Mouse (Mus musculus) ES-E14 (cell line): ENCODE results near the gene Mpnd. TPM values are rescaled to one million over a fixed set of nuclear protein-coding genes. Genes with fewer than 3 reads are reported as not detected.

Source experiments
- DNase-seq: peaks from one replicate; pipeline ENCODE4 v3.0.0-alpha.2; 2013; ENCODE audit warnings: low read depth, low spot score
- H3K27ac ChIP-seq: 2 replicates; pipeline ENCODE4 v1.5.1; 2012; ENCODE audit warnings: low read depth, mild to moderate bottlenecking, low read length, moderate library complexity, mixed read lengths; ENCODE audit not compliant: poor library complexity, insufficient read depth, severe bottlenecking
- H3K36me3 ChIP-seq: 2 replicates; pipeline ENCODE4 v1.6.1; 2012; ENCODE audit warnings: mild to moderate bottlenecking, low read length, moderate library complexity, mixed read lengths; ENCODE audit not compliant: control insufficient read depth, poor library complexity, insufficient read depth, severe bottlenecking
- H3K4me1 ChIP-seq, 2 experiments: fragments of 150-350 bp in 1 of 2; sonication (generic) in 1 of 2; 2 replicates each; pipeline ENCODE4 v1.6.1; 2012; ENCODE audit warnings: low read length in 2 of 2, mild to moderate bottlenecking in 1 of 2, mixed read lengths in 1 of 2; ENCODE audit not compliant: control insufficient read depth in 2 of 2, insufficient read depth in 2 of 2, poor library complexity in 1 of 2
- H3K4me3 ChIP-seq, 2 experiments: fragments of 150-350 bp in 1 of 2; sonication (generic) in 1 of 2; 2 replicates each; pipeline ENCODE4 v1.5.1; 2012; ENCODE audit warnings: low read length in 2 of 2, low read depth in 1 of 2, mild to moderate bottlenecking in 1 of 2, mixed read lengths in 1 of 2; ENCODE audit not compliant: insufficient read depth in 1 of 2, poor library complexity in 1 of 2, severe bottlenecking in 1 of 2
- H3K9ac ChIP-seq: 2 replicates; pipeline ENCODE4 v1.6.1; 2012; ENCODE audit warnings: low read depth, mild to moderate bottlenecking, low read length, mixed read lengths; ENCODE audit not compliant: poor library complexity, insufficient read depth, severe bottlenecking
- H3K9me3 ChIP-seq: fragments of 150-350 bp; sonication (generic); 2 replicates; pipeline ENCODE4 v1.6.1; 2012; ENCODE audit warnings: low read depth, mild to moderate bottlenecking, low read length; ENCODE audit not compliant: control insufficient read depth, insufficient read depth
- CHD2 ChIP-seq: IDR thresholded peaks from 2 replicates; pipeline ENCODE4 v1.6.1; 2014; ENCODE audit warnings: mild to moderate bottlenecking, low read depth, low read length, inconsistent platforms
- HCFC1 ChIP-seq: IDR thresholded peaks from 2 replicates; pipeline ENCODE4 v1.6.1; 2012; ENCODE audit warnings: low read length, inconsistent platforms, borderline replicate concordance; ENCODE audit not compliant: insufficient read depth
- MAFK ChIP-seq: IDR thresholded peaks from 2 replicates; pipeline ENCODE4 v1.6.1; 2014; ENCODE audit warnings: mild to moderate bottlenecking, low read depth, low read length, inconsistent platforms; ENCODE audit not compliant: insufficient read depth
- ZC3H11A ChIP-seq: IDR thresholded peaks from 2 replicates; pipeline ENCODE4 v1.6.1; 2012; ENCODE audit warnings: low read depth, mild to moderate bottlenecking, inconsistent platforms, low read length, borderline replicate concordance
- ZNF384 ChIP-seq: IDR thresholded peaks from 2 replicates; pipeline ENCODE4 v1.6.1; 2012; ENCODE audit warnings: low read depth, low read length, inconsistent platforms
- in situ Hi-C, 2 experiments: fragments of 600-800 bp; cut with MboI; formaldehyde crosslinking; loops; one replicate each; pipeline ENCODE4 v1.15.1; 2025; ENCODE audit warnings: low sequenced_read_pairs in 2 of 2, inconsistent platforms in 1 of 2; ENCODE audit not compliant: unreplicated experiment in 2 of 2
- total RNA-seq: library from RNA; depleted of rRNA; stranded (reverse); fragments of 300-350 nt; gene quantifications from 2 replicates; pipeline ENCODE4 v1.2.3, GENCODE M21; 2012

The Mpnd gene
- total RNA-seq, 1 experiment, result 39.0 TPM

DNA sequence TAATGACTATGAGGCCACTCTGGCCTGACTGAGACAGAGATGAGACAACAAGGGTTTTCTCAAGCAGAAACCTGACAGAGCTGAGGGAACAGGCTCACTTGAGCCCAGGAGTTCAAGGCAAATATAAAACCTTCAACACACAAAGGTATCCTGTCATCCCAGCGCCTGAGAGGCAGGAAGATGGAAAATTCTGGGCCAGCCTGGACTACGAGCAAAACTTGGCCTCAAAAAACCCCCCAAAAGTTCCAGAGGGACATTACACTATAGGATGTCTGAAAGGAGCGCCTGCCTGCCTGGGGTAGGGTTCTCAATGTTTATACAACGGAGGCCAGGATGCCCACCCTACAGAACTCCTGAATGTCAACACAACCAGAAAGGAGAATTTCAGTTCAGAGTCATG lies 29.7 kb downstream of the Mpnd start:
- Histone ChIP-seq H3K4me1 (peaks cover 4 to 12% of the 10 kb centered on the region in 2 experiments), H3K4me3 (peak overlapping the region in 1 of 2 experiments; percentile 85; a peak in 2 of 4 replicates), H3K36me3 (peaks cover 19% of the 10 kb centered on the region; the same call in 1 of the 2 replicates), H3K9ac (peak overlapping the region; percentile 22), H3K9me3 (no peaks in the 10 kb centered on the region), H3K27ac (no peak overlapping the region)
- TF ChIP-seq MAFK, result no peak
- no peak for TF ChIP-seq HCFC1
- no peak for TF ChIP-seq CHD2
- TF ChIP-seq ZNF384, result no peak
- no peak for TF ChIP-seq ZC3H11A
- in situ Hi-C loops, result no loop called here
- DNase-seq, result no peak

DNA sequence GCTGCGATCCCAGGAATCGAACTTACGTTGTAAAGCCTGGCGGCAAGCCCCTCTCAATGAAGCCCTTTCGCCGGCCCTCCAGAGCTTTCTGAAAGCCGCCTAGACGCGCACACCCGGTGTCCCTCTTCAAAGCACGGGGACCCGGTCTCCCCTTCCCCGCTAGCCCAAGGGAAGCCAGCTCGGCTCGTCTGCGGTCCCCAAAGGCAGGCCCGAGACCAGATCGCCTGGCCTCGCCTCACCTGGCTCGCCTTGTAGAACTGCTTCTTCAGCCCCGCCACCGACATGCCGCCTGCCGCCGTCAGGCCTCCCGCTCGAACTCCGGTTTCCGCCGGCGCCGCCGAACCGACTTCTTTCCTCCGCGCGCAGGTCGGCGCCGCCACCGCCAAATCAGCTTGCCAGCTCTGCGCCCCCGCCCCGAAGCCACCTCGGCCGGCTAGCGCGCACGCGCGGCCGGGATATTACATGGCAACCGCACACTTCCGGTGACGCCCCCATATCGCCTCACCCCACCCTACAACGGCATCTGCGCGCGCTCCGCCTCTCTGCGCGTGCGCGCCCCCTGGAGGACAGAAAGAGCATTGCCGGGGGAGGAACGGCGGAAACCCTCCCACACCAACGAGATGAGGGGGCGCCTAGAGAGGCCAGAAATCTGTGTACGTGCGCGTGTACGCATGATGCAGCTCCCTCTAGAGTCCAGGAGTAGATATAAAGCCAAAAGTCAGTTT lies 30.8 kb downstream of the Mpnd start, which contains the start of gene Sh3gl1:
Sh3gl1 (minus strand) TSS at position 460 of the 725 bp plus-strand sequence.
- peak; percentile 93 for DNase-seq
- Histone ChIP-seq H3K9ac (peak within 1 kb of the TSS; percentile 94), H3K36me3 (peaks cover 13% of the 10 kb centered on the region; the same call in 1 of the 2 replicates), H3K4me1 (peaks cover 4 to 12% of the 10 kb centered on the region in 2 experiments), H3K4me3 (peak within 1 kb of the TSS; percentile 81 to 85), H3K9me3 (no peaks in the 10 kb centered on the region), H3K27ac (peak within 1 kb of the TSS; percentile 56)
- TF ChIP-seq ZC3H11A (no peak), HCFC1 (peak; percentile 79), MAFK (no peak), CHD2 (0 out of 2 replicates have a peak, but pooled peaks have one; percentile 20), ZNF384 (no peak)
- in situ Hi-C loops, result no loop called here

DNA sequence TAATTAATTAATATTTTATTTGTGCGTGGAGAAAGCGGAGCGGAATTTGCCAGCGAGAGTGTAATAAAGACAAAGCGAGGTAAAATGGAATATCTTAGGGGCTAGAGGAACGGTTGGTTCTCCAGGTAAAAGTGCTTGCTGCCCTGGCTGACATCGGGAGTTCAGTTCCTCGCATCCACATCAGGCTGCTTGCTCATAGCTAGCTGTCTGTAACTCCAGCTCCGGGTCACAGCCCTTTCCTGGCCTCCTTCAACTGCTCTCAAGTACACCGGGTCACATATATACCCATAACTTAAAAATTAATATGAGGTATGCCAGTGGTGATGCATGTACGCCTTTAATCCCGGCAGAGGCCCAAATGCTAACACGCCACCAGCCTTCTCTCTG lies 31.4 kb downstream of the Mpnd start:
- no peaks in the 10 kb centered on the region for H3K9me3 ChIP-seq
- peak overlapping the region; percentile 60 for H3K9ac ChIP-seq
- no peak overlapping the region for H3K27ac ChIP-seq
- peaks cover 4 to 15% of the 10 kb centered on the region in 2 experiments for H3K4me1 ChIP-seq
- H3K36me3 ChIP-seq, result peaks cover 14% of the 10 kb centered on the region; the same call in 1 of the 2 replicates
- in situ Hi-C loops, result no loop called here
- TF ChIP-seq ZC3H11A (no peak), CHD2 (no peak; the same call in 1 of the 2 replicates), HCFC1 (no peak; the same call in 1 of the 2 replicates), ZNF384 (no peak), MAFK (no peak)
- H3K4me3 ChIP-seq, result peak overlapping the region; percentile 58 to 62
- DNase-seq, result no peak

GRCm38 (mm10) chr17:56038583-56039261 lies 33.2 kb downstream of the Mpnd start:
- Histone ChIP-seq H3K36me3 (peaks cover 16% of the 10 kb centered on the region), H3K9ac (0 out of 2 replicates have a peak overlapping the region, but pooled peaks have one; percentile 20), H3K27ac (no peak overlapping the region), H3K9me3 (no peaks in the 10 kb centered on the region), H3K4me1 (peaks cover 2 to 12% of the 10 kb centered on the region in 2 experiments), H3K4me3 (no peak overlapping the region)
- in situ Hi-C loops, result no loop called here
- TF ChIP-seq ZNF384 (no peak), CHD2 (no peak), HCFC1 (no peak), ZC3H11A (no peak), MAFK (no peak)
- DNase-seq, result no peak
